Mouse (Mus musculus) hindbrain, embryonic 15.5 days (tissue): ENCODE results near the gene Efna1. TPM values are rescaled to one million over a fixed set of nuclear protein-coding genes. Genes with fewer than 3 reads are reported as not detected.

Experiments
- ATAC-seq: fragments of 200-750 bp; cut with Nextera tagmentation; 2 replicates; pipeline ENCODE4 v1.8.0; 2017; ENCODE audit warnings: low read depth, moderate number of reproducible peaks, moderate TSS enrichment; ENCODE audit not compliant: low FRiP score
- H3K27ac ChIP-seq: fragments of 300-500 bp; sonication (generic); replicated peaks from 2 replicates; pipeline ENCODE4 v1.5.1; 2015; ENCODE audit warnings: mild to moderate bottlenecking, inconsistent platforms
- H3K27me3 ChIP-seq: fragments of 300-500 bp; sonication (generic); 2 replicates; pipeline ENCODE4 v1.6.1; 2015; ENCODE audit warnings: control low read depth, inconsistent platforms
- H3K36me3 ChIP-seq: fragments of 300-500 bp; sonication (generic); 2 replicates; pipeline ENCODE4 v1.6.1; 2015; ENCODE audit warnings: control low read depth, inconsistent platforms
- H3K4me1 ChIP-seq: fragments of 300-500 bp; sonication (generic); replicated peaks from 2 replicates; pipeline ENCODE4 v1.6.1; 2015; ENCODE audit warnings: control low read depth, inconsistent platforms
- H3K4me2 ChIP-seq: fragments of 300-500 bp; sonication (generic); 2 replicates; pipeline ENCODE4 v1.6.1; 2015; ENCODE audit warnings: moderate library complexity, mild to moderate bottlenecking, inconsistent platforms
- H3K4me3 ChIP-seq: fragments of 300-500 bp; sonication (generic); 2 replicates; pipeline ENCODE4 v1.5.1; 2015; ENCODE audit warnings: mild to moderate bottlenecking, inconsistent platforms
- H3K9ac ChIP-seq: fragments of 300-500 bp; sonication (generic); 2 replicates; pipeline ENCODE4 v1.6.1; 2015; ENCODE audit warnings: inconsistent platforms
- H3K9me3 ChIP-seq: fragments of 300-500 bp; sonication (generic); 2 replicates; pipeline ENCODE4 v1.6.1; 2016; ENCODE audit warnings: control low read depth, inconsistent platforms
- WGBS: fragments of 180-500 bp; shearing (Covaris S2); methylation state at CpG from one replicate; pipeline ENCODE4 v1.1.7; 2015; 5-methylcytosine and 5-hydroxymethylcytosine counted together
- polyA plus RNA-seq: library from polyadenylated mRNA; unstranded; fragments of >200 nt; fragmentation: Nextera tagmentation; extraction: Ambion mirVana; gene quantifications from 2 replicates; pipeline ENCODE4 v1.2.1, GENCODE M21; 2015

Efna1 gene
- polyA plus RNA-seq, 1 experiment from 2014 or later, result 8.9 TPM

- no peaks in the 10 kb centered on the region for H3K9me3 ChIP-seq
- H3K4me2 ChIP-seq, result peak overlapping the region; percentile 86
- H3K27ac ChIP-seq, result peak overlapping the region; percentile 91
- H3K36me3 ChIP-seq, result peaks cover 9% of the 10 kb centered on the region
- 6% methylated on average over 21 of the region's 21 CpGs for WGBS
- peaks cover 74% of the 10 kb centered on the region for H3K4me1 ChIP-seq
- H3K27me3 ChIP-seq, result peaks cover 3% of the 10 kb centered on the region; the same call in 1 of the 2 replicates
- no peak overlapping the region; the same call in 1 of the 2 replicates for H3K9ac ChIP-seq
- no peak for ATAC-seq
- peak overlapping the region; percentile 66 for H3K4me3 ChIP-seq
These were observed 38.1 kb upstream of the Efna1 start for GRCm38 (mm10) chr3:89318971-89319590.

- Histone ChIP-seq H3K4me2 (no peak overlapping the region), H3K9me3 (no peaks in the 10 kb centered on the region), H3K36me3 (peaks cover 15% of the 10 kb centered on the region), H3K4me1 (peaks cover 74% of the 10 kb centered on the region), H3K4me3 (no peak overlapping the region), H3K9ac (no peak overlapping the region), H3K27me3 (no peaks in the 10 kb centered on the region), H3K27ac (no peak overlapping the region)
- no peak for ATAC-seq
- WGBS, result 59% methylated on average over 8 of the region's 8 CpGs
These were observed 37.4 kb upstream of the Efna1 start for GRCm38 (mm10) chr3:89318316-89318715.

GRCm38 (mm10) chr3:89317246-89317645 lies 36.3 kb upstream of the Efna1 start:
- Histone ChIP-seq H3K36me3 (peaks cover 19% of the 10 kb centered on the region), H3K4me3 (no peak overlapping the region), H3K27ac (0 out of 2 replicates have a peak overlapping the region, but pooled peaks have one; percentile 43), H3K27me3 (no peaks in the 10 kb centered on the region), H3K4me1 (peaks cover 69% of the 10 kb centered on the region), H3K4me2 (peak overlapping the region; percentile 50), H3K9ac (no peak overlapping the region), H3K9me3 (no peaks in the 10 kb centered on the region)
- WGBS, result 55% methylated on average over 6 of the region's 6 CpGs
- no peak for ATAC-seq

GRCm38 (mm10) chr3:89316833-89317232 lies 35.9 kb upstream of the Efna1 start:
- Histone ChIP-seq H3K9me3 (no peaks in the 10 kb centered on the region), H3K4me1 (peaks cover 69% of the 10 kb centered on the region), H3K4me3 (no peak overlapping the region), H3K9ac (no peak overlapping the region), H3K27me3 (no peaks in the 10 kb centered on the region), H3K4me2 (peak overlapping the region; percentile 50), H3K36me3 (peaks cover 19% of the 10 kb centered on the region), H3K27ac (0 out of 2 replicates have a peak overlapping the region, but pooled peaks have one; percentile 43)
- ATAC-seq, result peak; percentile 17; the same call in 1 of the 2 replicates
- WGBS, result 0% methylated on average over 4 of the region's 4 CpGs

GRCm38 (mm10) chr3:89315930-89316831 lies 35.2 kb upstream of the Efna1 start:
- Histone ChIP-seq H3K4me1 (peaks cover 64% of the 10 kb centered on the region), H3K27me3 (no peaks in the 10 kb centered on the region), H3K4me3 (0 out of 2 replicates have a peak overlapping the region, but pooled peaks have one; percentile 20), H3K27ac (no peak overlapping the region), H3K36me3 (peaks cover 19% of the 10 kb centered on the region), H3K9ac (no peak overlapping the region), H3K4me2 (peak overlapping the region; percentile 50), H3K9me3 (no peaks in the 10 kb centered on the region)
- no peak for ATAC-seq
- whole genome bisulfite sequencing, result 8% methylated on average over 40 of the region's 40 CpGs

- Histone ChIP-seq H3K36me3 (peaks cover 19% of the 10 kb centered on the region), H3K4me3 (peak overlapping the region; percentile 20), H3K9me3 (no peaks in the 10 kb centered on the region), H3K4me2 (peak overlapping the region; percentile 50), H3K9ac (no peak overlapping the region), H3K4me1 (peaks cover 56% of the 10 kb centered on the region), H3K27ac (no peak overlapping the region), H3K27me3 (no peaks in the 10 kb centered on the region)
- ATAC-seq, result no peak
- 6% methylated on average over 24 of the region's 26 CpGs for WGBS
These were observed 34.4 kb upstream of the Efna1 start for GRCm38 (mm10) chr3:89315195-89315929.

GRCm38 (mm10) chr3:89314791-89315190 lies 33.8 kb upstream of the Efna1 start:
- whole genome bisulfite sequencing, result 47% methylated on average over 2 of the region's 2 CpGs
- no peak for ATAC-seq

GRCm38 (mm10) chr3:89314340-89314739 lies 33.4 kb upstream of the Efna1 start:
- no peak overlapping the region for H3K4me3 ChIP-seq
- H3K4me1 ChIP-seq, result peaks cover 45% of the 10 kb centered on the region
- H3K4me2 ChIP-seq, result no peak overlapping the region
- peaks cover 19% of the 10 kb centered on the region for H3K36me3 ChIP-seq
- H3K9ac ChIP-seq, result no peak overlapping the region
- no peak overlapping the region for H3K27ac ChIP-seq
- 64% methylated on average over 5 of the region's 5 CpGs for WGBS
- H3K9me3 ChIP-seq, result no peaks in the 10 kb centered on the region
- ATAC-seq, result no peak
- H3K27me3 ChIP-seq, result no peaks in the 10 kb centered on the region

More at GRCm38 (mm10) chr3:89314791-89315190, 33.8 kb upstream of the Efna1 start:
- Histone ChIP-seq H3K4me1 (peaks cover 50% of the 10 kb centered on the region), H3K4me3 (no peak overlapping the region), H3K9ac (no peak overlapping the region), H3K36me3 (peaks cover 19% of the 10 kb centered on the region), H3K27me3 (no peaks in the 10 kb centered on the region), H3K4me2 (peak overlapping the region; percentile 50; the same call in 1 of the 2 replicates), H3K27ac (no peak overlapping the region), H3K9me3 (no peaks in the 10 kb centered on the region)

- Histone ChIP-seq H3K4me3 (no peak overlapping the region), H3K4me2 (no peak overlapping the region), H3K4me1 (no peaks in the 10 kb centered on the region), H3K36me3 (peaks cover 2% of the 10 kb centered on the region), H3K27me3 (no peaks in the 10 kb centered on the region), H3K27ac (no peak overlapping the region), H3K9ac (no peak overlapping the region), H3K9me3 (no peaks in the 10 kb centered on the region)
- 4% methylated on average over 9 of the region's 9 CpGs for WGBS
- peak; percentile 85 for ATAC-seq
These were observed 27.1 kb upstream of the Efna1 start for GRCm38 (mm10) chr3:89308089-89308488.

GRCm38 (mm10) chr3:89305551-89306325 lies 24.8 kb upstream of the Efna1 start:
- no peak overlapping the region for H3K27ac ChIP-seq
- H3K36me3 ChIP-seq, result no peaks in the 10 kb centered on the region
- H3K4me1 ChIP-seq, result no peaks in the 10 kb centered on the region
- H3K27me3 ChIP-seq, result no peaks in the 10 kb centered on the region
- WGBS, result 78% methylated on average over 8 of the region's 8 CpGs
- no peak overlapping the region for H3K9ac ChIP-seq
- no peak overlapping the region for H3K4me2 ChIP-seq
- H3K9me3 ChIP-seq, result no peaks in the 10 kb centered on the region
- H3K4me3 ChIP-seq, result no peak overlapping the region
- no peak for ATAC-seq

GRCm38 (mm10) chr3:89305105-89305504 lies 24.2 kb upstream of the Efna1 start:
- Histone ChIP-seq H3K27ac (no peak overlapping the region), H3K4me1 (no peaks in the 10 kb centered on the region), H3K27me3 (peaks cover 4% of the 10 kb centered on the region), H3K9me3 (no peaks in the 10 kb centered on the region), H3K9ac (no peak overlapping the region), H3K36me3 (no peaks in the 10 kb centered on the region), H3K4me2 (no peak overlapping the region), H3K4me3 (no peak overlapping the region)
- 70% methylated on average over 4 of the region's 4 CpGs for WGBS
- no peak for ATAC-seq
